Mouse (Mus musculus) pancreas, adult 10 weeks (tissue): ENCODE data around the gene BC048671. TPM values are rescaled to one million over a fixed set of nuclear protein-coding genes. Genes with fewer than 3 reads are reported as not detected.

Experiments
- polyA plus RNA-seq: library from polyadenylated mRNA; stranded (reverse); fragments of 350-450 nt; fragmentation: Illumina TruSeq; extraction: RNeasy Lipid Tissue Mini Kit (QIAGEN cat#74804); gene quantifications from one replicate; pipeline ENCODE4 v1.2.3, GENCODE M21; 2015; ENCODE audit warnings: low read depth, low replicate concordance; ENCODE audit not compliant: insufficient read depth

The BC048671 gene
- not detected for polyA plus RNA-seq

GRCm38 (mm10) chr6:90300919-90301318, at the start of gene BC048671:
Gene BC048671 (plus strand): TSS chr6:90301219.

DNA sequence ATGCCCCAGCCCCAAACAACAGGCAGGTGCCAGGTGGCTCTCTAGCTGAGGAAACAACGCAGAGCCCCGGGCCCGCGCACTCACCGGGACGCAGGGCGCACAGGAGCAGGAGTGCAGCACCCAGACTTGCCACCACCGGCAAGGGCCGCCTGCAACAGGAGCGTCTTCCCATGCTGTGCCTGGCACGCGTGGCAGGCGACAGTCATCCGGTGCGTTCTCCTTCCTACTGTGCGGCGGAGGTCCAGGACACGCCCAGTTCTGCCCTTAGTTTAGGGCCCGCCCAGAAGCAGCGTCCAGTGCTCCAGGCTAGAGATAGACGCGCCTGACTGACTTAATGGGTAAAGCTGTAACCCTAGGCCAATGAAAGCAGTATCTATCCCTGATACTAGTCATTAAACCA, 24.0 kb downstream of the BC048671 start, which contains the start of gene Chst13:
Gene Chst13 (minus strand): TSS at position 195 of the 400 bp plus-strand sequence.

GRCm38 (mm10) chr6:90332561-90333425, 31.8 kb downstream of the BC048671 start, which contains the start of gene Uroc1:
Gene Uroc1 (plus strand): TSS chr6:90333284.

Other genes with a start within 250 kb of the BC048671 start
- not detected for gene Vmn1r49, start 222.7 kb upstream of the BC048671 start, polyA plus RNA-seq
- gene Vmn1r50, start 199.8 kb upstream of the BC048671 start, polyA plus RNA-seq, result not detected
- not detected for gene Vmn1r51, start 178.6 kb upstream of the BC048671 start, polyA plus RNA-seq
- gene Vmn1r52, start 126.4 kb upstream of the BC048671 start, polyA plus RNA-seq, result not detected
- not detected for gene V1ra8, start 98.4 kb upstream of the BC048671 start, polyA plus RNA-seq
- not detected for gene Vmn1r53, start 76.8 kb upstream of the BC048671 start, polyA plus RNA-seq
- not detected for gene Vmn1r54, start 54.9 kb upstream of the BC048671 start, polyA plus RNA-seq
- gene Chst13, start 24.0 kb downstream of the BC048671 start, polyA plus RNA-seq, result not detected
- gene Uroc1, start 32.1 kb downstream of the BC048671 start, polyA plus RNA-seq, result not detected
- gene Zxdc, start 68.3 kb downstream of the BC048671 start, polyA plus RNA-seq, result 4.5 TPM
- gene Cfap100, start 127.6 kb downstream of the BC048671 start, polyA plus RNA-seq, result 0.72 TPM
- 29.6 TPM for gene Klf15, start 161.4 kb downstream of the BC048671 start, polyA plus RNA-seq
- gene Aldh1l1, start 185.2 kb downstream of the BC048671 start, polyA plus RNA-seq, result 11.9 TPM